Mouse (Mus musculus): ENCODE results near the gene Abr. TPM values are rescaled to one million over a fixed set of nuclear protein-coding genes. Genes with fewer than 3 reads are reported as not detected.
A peak's percentile ranks its signal among the peaks of the same experiment; 100 is the strongest.

Gene Abr
- polyA plus RNA-seq, 1 experiment, result 170 TPM

DNA sequence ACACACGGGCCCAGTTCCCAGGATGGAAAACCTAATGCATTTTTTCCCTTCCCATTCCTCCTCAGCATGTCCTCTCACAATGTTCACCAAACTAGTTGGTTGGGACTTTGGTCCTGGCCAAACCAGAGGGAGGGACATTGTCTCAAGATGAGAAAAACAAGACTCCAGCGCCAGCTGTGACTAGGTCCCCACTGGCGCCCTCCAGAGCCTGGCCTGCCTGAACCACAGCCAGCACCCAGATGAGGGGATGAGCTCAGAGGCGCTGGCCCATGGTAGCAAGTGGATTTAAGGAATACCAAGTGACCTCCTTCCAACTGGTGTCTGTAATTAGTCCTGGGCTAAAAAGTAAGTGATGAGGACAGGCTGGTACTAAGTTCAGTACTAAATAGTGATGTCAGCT is 201.2 kb downstream of the Abr start:
- WGBS, result 43% methylated on average over 4 of the region's 4 CpGs
- DNase-seq, result no peak

DNA sequence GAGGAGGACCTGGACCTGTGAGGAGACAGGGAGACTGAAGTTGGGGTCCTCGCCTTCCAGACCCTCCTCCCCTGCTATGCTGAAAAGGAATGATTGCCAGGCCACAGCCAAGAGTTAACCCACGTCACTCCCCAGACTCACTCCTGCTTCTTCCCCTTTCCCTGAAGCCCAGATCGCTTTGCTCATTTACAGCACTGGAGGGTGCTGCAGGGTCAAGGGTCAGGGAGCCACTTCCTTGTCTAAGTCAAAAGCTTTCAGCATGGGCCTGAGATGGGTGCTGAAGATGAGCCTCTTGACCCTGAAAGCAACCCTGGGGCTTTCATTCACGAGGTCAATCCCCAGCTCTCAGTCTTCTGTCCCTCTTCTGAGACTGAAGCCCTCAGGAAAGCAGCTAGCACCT is 202.9 kb downstream of the Abr start:
- peaks cover 10% of the 10 kb centered on the region for H3K4me1 ChIP-seq (ENCODE audit: control insufficient read depth, insufficient read depth, low read length)
- TF ChIP-seq POLR2A (IDR thresholded peaks at IDR 0.05; ENCODE audit: borderline replicate concordance, insufficient read depth, low read length), result no peak
- TF ChIP-seq CTCF (IDR thresholded peaks at IDR 0.05; ENCODE audit: borderline replicate concordance, insufficient read depth, low read depth, low read length), result no peak
- DNase-seq, result no peak
- 66% methylated on average over 4 of the region's 4 CpGs for WGBS
- H3K27ac ChIP-seq (ENCODE audit: insufficient read depth, low read length), result no peak overlapping the region
- no peak overlapping the region for H3K4me3 ChIP-seq (replicated peaks; ENCODE audit: insufficient read depth, low read depth, low read length)
- H3K27me3 ChIP-seq (ENCODE audit: control insufficient read depth, insufficient read depth, low read length), result no peaks in the 10 kb centered on the region

More for the DNA sequence above, 201.2 kb downstream of the Abr start:
- Histone ChIP-seq H3K27me3 (ENCODE audit: control insufficient read depth, insufficient read depth, low read length) (no peaks in the 10 kb centered on the region), H3K27ac (ENCODE audit: insufficient read depth, low read length) (no peak overlapping the region), H3K4me3 (replicated peaks; ENCODE audit: insufficient read depth, low read depth, low read length) (no peak overlapping the region), H3K4me1 (ENCODE audit: control insufficient read depth, insufficient read depth, low read length) (peaks cover 10% of the 10 kb centered on the region)
- TF ChIP-seq POLR2A (IDR thresholded peaks at IDR 0.05; ENCODE audit: borderline replicate concordance, insufficient read depth, low read length), result no peak
- no peak for TF ChIP-seq CTCF (IDR thresholded peaks at IDR 0.05; ENCODE audit: borderline replicate concordance, insufficient read depth, low read depth, low read length)

DNA sequence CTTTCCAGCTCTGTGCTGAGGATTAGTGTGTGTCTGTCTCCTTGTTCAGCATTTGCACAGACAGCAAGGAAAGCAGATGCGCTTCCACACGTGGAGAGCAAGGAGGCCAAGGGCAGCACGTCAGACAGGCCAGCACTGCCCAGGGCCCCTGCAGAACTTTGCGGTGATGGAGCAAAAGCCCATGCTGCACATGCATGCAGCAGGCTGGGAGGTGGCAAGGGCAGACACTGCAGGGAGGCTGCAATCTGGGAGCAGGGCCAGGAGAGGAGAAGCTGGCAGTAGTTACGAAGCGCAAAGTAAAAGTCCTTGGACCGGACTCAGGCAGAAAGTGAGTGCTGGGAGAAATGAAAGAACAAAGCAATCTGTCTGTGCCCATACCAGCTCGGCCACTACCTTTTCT is 203.7 kb downstream of the Abr start:
- WGBS, result 8% methylated on average over 8 of the region's 8 CpGs
- peaks cover 10% of the 10 kb centered on the region for H3K4me1 ChIP-seq (ENCODE audit: control insufficient read depth, insufficient read depth, low read length)
- TF ChIP-seq CTCF (IDR thresholded peaks at IDR 0.05; ENCODE audit: borderline replicate concordance, insufficient read depth, low read depth, low read length), result no peak
- H3K4me3 ChIP-seq (replicated peaks; ENCODE audit: insufficient read depth, low read depth, low read length), result no peak overlapping the region
- H3K27me3 ChIP-seq (ENCODE audit: control insufficient read depth, insufficient read depth, low read length), result no peaks in the 10 kb centered on the region
- peak; percentile 75 to 78 for DNase-seq
- no peak overlapping the region for H3K27ac ChIP-seq (ENCODE audit: insufficient read depth, low read length)

DNA sequence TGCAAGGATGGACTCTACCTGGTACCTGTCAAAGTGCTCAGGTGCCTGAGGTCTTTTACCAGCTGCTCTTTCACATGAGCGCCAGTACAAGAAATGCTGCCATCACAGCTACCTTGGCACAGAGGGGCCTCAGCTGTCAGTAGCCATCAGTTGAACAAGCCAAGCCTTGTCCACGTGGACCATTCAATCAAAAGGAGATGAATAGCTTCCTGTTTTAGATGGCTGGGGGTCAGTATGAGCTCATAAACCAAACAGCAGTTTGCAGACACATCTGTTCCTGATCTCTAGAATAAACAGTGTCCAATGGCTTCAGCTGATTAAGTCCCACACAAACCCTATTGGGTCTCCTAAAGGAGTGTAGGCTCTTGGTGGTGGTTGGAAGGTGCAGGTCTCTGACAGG is 206.1 kb downstream of the Abr start:
- no peak overlapping the region for H3K27ac ChIP-seq (ENCODE audit: insufficient read depth, low read length)
- H3K4me1 ChIP-seq (ENCODE audit: control insufficient read depth, insufficient read depth, low read length), result peaks cover 10% of the 10 kb centered on the region
- DNase-seq, result no peak
- no peaks in the 10 kb centered on the region for H3K27me3 ChIP-seq (ENCODE audit: control insufficient read depth, insufficient read depth, low read length)
- H3K4me3 ChIP-seq (replicated peaks; ENCODE audit: insufficient read depth, low read depth, low read length), result no peak overlapping the region
- WGBS, result 54% methylated on average over 2 of the region's 2 CpGs
- TF ChIP-seq POLR2A (IDR thresholded peaks at IDR 0.05; ENCODE audit: borderline replicate concordance, insufficient read depth, low read length) (no peak), CTCF (IDR thresholded peaks at IDR 0.05; ENCODE audit: borderline replicate concordance, insufficient read depth, low read depth, low read length) (no peak)

DNA sequence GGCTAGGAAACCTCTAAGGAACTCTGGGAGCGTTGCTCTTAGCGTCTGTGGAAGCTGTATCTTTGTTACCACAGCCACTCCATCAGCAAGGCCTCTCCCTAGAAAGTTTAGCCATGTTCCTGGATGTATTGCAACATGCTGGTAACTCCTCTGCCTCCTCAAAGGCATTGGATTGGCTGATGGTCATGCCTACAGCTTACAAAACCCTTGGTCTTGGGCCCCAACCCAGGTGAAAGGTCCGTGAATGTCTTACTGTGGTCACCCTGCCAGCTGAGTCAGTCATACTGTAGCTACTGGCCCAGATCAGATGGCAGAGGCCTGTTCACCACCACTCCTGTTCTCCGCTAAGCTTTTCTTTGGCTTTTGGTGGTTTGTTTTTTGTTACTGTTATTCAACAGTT is 207.1 kb downstream of the Abr start:
- DNase-seq, result no peak
- TF ChIP-seq CTCF (IDR thresholded peaks at IDR 0.05; ENCODE audit: borderline replicate concordance, insufficient read depth, low read depth, low read length), result no peak
- TF ChIP-seq POLR2A (IDR thresholded peaks at IDR 0.05; ENCODE audit: borderline replicate concordance, insufficient read depth, low read length), result no peak
- H3K27ac ChIP-seq (ENCODE audit: insufficient read depth, low read length), result no peak overlapping the region
- H3K27me3 ChIP-seq (ENCODE audit: control insufficient read depth, insufficient read depth, low read length), result no peaks in the 10 kb centered on the region
- no peak overlapping the region for H3K4me3 ChIP-seq (replicated peaks; ENCODE audit: insufficient read depth, low read depth, low read length)
- 88% methylated on average over 4 of the region's 4 CpGs for WGBS
- peaks cover 10% of the 10 kb centered on the region for H3K4me1 ChIP-seq (ENCODE audit: control insufficient read depth, insufficient read depth, low read length)

DNA sequence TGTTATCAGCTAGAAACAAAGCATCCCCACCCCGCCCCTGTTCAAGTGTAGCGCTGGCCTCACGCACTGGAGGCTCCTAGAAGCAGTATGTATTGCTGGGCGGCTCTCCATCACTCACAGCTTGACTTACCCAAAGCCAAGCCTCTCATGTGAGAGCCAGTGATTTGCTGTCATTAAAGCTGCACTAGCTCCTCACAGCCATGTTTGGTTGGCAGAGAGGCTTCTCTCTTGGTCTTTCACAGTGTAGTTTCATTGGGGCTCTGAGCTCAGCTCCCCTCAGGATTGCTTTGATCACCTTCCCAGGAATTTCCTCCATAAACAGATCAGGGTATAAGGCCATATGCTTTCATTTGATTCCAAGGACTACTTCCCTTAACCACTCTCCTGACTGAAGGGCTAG is 208.9 kb downstream of the Abr start:
- Histone ChIP-seq H3K27me3 (ENCODE audit: control insufficient read depth, insufficient read depth, low read length) (no peaks in the 10 kb centered on the region), H3K4me1 (ENCODE audit: control insufficient read depth, insufficient read depth, low read length) (no peaks in the 10 kb centered on the region; the same call in 1 of the 2 replicates), H3K27ac (ENCODE audit: insufficient read depth, low read length) (no peak overlapping the region), H3K4me3 (replicated peaks; ENCODE audit: insufficient read depth, low read depth, low read length) (no peak overlapping the region)
- no peak for DNase-seq
- 41% methylated on average over 4 of the region's 4 CpGs for WGBS
- no peak for TF ChIP-seq POLR2A (IDR thresholded peaks at IDR 0.05; ENCODE audit: borderline replicate concordance, insufficient read depth, low read length)
- TF ChIP-seq CTCF (IDR thresholded peaks at IDR 0.05; ENCODE audit: borderline replicate concordance, insufficient read depth, low read depth, low read length), result no peak

DNA sequence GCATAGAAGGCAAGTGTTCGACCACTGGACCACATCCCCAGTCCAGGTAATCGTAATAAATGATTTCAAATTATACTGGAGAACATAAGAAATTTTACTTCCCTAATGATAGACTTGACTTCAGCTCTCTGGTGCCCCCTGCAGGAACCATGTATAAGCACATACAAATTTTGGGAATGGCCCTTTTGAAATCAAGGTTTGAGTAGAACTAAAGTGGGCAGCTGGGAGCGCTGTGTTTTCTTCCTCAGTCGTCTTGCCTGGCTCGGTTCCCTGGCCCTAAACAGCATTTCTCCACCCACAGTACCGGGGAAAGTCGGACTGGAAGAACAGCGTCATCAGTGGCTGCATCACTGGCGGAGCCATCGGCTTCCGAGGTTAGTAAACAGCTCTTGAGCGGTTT is 211.3 kb downstream of the Abr start:
- TF ChIP-seq CTCF (IDR thresholded peaks at IDR 0.05; ENCODE audit: borderline replicate concordance, insufficient read depth, low read depth, low read length) (peak; percentile 51; the same call in 1 of the 2 replicates), POLR2A (IDR thresholded peaks at IDR 0.05; ENCODE audit: borderline replicate concordance, insufficient read depth, low read length) (no peak)
- DNase-seq, result peak; percentile 49 to 56

DNA sequence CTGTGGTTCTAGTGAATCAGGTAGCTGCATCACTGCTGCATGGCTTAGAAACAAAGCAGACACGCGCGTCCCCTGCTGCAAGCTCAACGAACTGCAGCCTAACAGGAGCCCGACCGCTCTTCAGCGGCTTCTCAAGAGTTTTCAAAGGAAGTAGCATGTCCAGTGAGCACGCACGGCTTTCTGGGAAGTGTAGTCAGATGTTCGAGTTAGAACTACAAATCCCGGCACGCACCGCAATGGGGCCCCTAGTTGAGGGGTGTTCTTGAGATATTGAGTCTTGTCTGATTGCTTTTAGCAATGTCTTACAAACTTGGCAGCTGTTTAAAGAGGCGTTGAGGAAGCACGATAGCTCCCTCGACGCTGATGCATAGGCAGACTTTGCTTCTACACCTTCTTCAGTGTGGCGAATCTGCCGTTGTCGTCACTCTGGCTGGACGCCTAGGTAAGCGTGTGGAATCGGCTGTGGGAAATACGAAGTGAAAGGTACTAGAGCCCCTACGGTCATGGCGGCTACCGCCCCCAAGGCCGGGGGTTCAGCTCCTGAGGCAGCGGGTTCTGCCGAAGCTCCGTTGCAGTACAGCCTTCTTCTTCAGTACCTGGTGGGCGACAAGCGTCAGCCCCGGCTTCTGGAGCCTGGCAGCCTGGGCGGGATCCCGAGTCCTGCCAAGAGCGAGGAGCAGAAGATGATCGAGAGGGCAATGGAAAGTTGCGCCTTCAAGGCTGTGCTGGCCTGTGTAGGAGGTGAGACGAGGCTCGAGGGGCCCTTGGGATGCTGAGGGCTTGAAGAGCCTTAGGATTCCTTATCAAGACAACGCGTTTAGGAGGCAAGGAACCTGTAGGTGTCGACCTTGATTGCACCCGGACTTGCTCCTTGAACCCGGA is 215.2 kb downstream of the Abr start, which contains the start of gene Timm22:
Gene Timm22 (plus strand): TSS at position 251 of the 882 bp plus-strand sequence.
- peak within 1 kb of the TSS; percentile 65 for H3K4me3 ChIP-seq (replicated peaks; ENCODE audit: insufficient read depth, low read depth, low read length)
- no peaks in the 10 kb centered on the region for H3K4me1 ChIP-seq (ENCODE audit: control insufficient read depth, insufficient read depth, low read length)
- no peaks in the 10 kb centered on the region for H3K27me3 ChIP-seq (ENCODE audit: control insufficient read depth, insufficient read depth, low read length)
- TF ChIP-seq POLR2A (IDR thresholded peaks at IDR 0.05; ENCODE audit: borderline replicate concordance, insufficient read depth, low read length), result peak; percentile 58; the same call in 1 of the 2 replicates
- TF ChIP-seq CTCF (IDR thresholded peaks at IDR 0.05; ENCODE audit: borderline replicate concordance, insufficient read depth, low read depth, low read length), result peak; percentile 99
- peak within 1 kb of the TSS; percentile 57 for H3K27ac ChIP-seq (ENCODE audit: insufficient read depth, low read length)
- peak; percentile 98 to 99 for DNase-seq
- WGBS, result under 1% methylated on average over 46 of the region's 46 CpGs

More for the DNA sequence above, 211.3 kb downstream of the Abr start:
- 49% methylated on average over 12 of the region's 12 CpGs for WGBS
- Histone ChIP-seq H3K4me3 (replicated peaks; ENCODE audit: insufficient read depth, low read depth, low read length) (no peak overlapping the region), H3K27ac (ENCODE audit: insufficient read depth, low read length) (no peak overlapping the region), H3K4me1 (ENCODE audit: control insufficient read depth, insufficient read depth, low read length) (no peaks in the 10 kb centered on the region), H3K27me3 (ENCODE audit: control insufficient read depth, insufficient read depth, low read length) (no peaks in the 10 kb centered on the region)

All from cerebellum, adult 2 months (tissue).